Mouse (Mus musculus): ENCODE data around the gene Socs7.

GRCm38 (mm10) chr11:97401082-97401481, 38.7 kb downstream of the Socs7 start:
- TF ChIP-seq CTCF (IDR thresholded peaks at IDR 0.05; ENCODE audit: low read depth, low read length) = no peak
- no peak for TF ChIP-seq POLR2A (IDR thresholded peaks at IDR 0.05; ENCODE audit: extremely low read depth, insufficient read depth, low read length)

Measured in liver, adult 2 months (tissue).